In genomic region chr8:48228676-48229075, GRCm38 (mm10) we compare ENCODE assay signal across 21 mouse cellular contexts.
A peak's percentile ranks its signal among the peaks of the same experiment; 100 is the strongest.
DNase-seq lines count a peak whose midpoint lies in the region; ATAC-seq and TF ChIP-seq lines count a peak whose summit lies in the region.
"Had no signal": no experiment of that assay in that cellular context is flagged by ENCODE, and none has a peak within 500 bp of the region (broad histone marks: within the 10 kb centered on the region; RNA-seq: fewer than 3 reads in every experiment).

No protein-coding gene starts in this region.

- 0 out of 2 replicates have a peak, but pooled peaks cover 5% of the 10 kb centered on the region for H3K9me3 ChIP-seq in midbrain, embryonic 14.5 days (ENCODE audit: control insufficient read depth, low read length)
- H3K9me3 ChIP-seq: forebrain, embryonic 15.5 days; heart, embryonic 13.5 days had no signal

- 98% methylated on average over 35 of the region's 35 CpGs for WGBS in midbrain, embryonic 14.5 days

- H3K4me1 ChIP-seq in midbrain, embryonic 14.5 days (ENCODE audit: control insufficient read depth, insufficient read depth, low read length) = peaks cover 14% of the 10 kb centered on the region

- H3K27me3 ChIP-seq in midbrain, embryonic 14.5 days (ENCODE audit: control insufficient read depth, insufficient read depth, low read length) = no peaks in the 10 kb centered on the region
- H3K27me3 ChIP-seq: forebrain, embryonic 15.5 days; heart, embryonic 13.5 days; hindbrain, embryonic 12.5 days had no signal

- no peak overlapping the region for H3K4me3 ChIP-seq in midbrain, embryonic 14.5 days (replicated peaks; ENCODE audit: low read depth, low read length)
- no peak overlapping the region for H3K4me3 ChIP-seq in left cerebral cortex, adult 2 months
- H3K4me3 ChIP-seq: forebrain, embryonic 15.5 days; heart, embryonic 13.5 days; hindbrain, embryonic 12.5 days had no signal

- no peak overlapping the region for H3K9ac ChIP-seq in midbrain, embryonic 14.5 days (replicated peaks; ENCODE audit: low read length)
- H3K9ac ChIP-seq: forebrain, embryonic 15.5 days; heart, embryonic 13.5 days; hindbrain, embryonic 12.5 days had no signal

- H3K27ac ChIP-seq in midbrain, embryonic 14.5 days (replicated peaks; ENCODE audit: low read depth, low read length) = no peak overlapping the region
- H3K27ac ChIP-seq in left cerebral cortex, adult 2 months = no peak overlapping the region
- H3K27ac ChIP-seq: forebrain, embryonic 15.5 days; heart, embryonic 13.5 days; hindbrain, embryonic 12.5 days had no signal

- H3K36me3 ChIP-seq in midbrain, embryonic 14.5 days (ENCODE audit: control insufficient read depth, insufficient read depth, low read length) = peaks cover 40% of the 10 kb centered on the region

- TF ChIP-seq CTCF in left cerebral cortex, adult 2 months (IDR thresholded peaks at IDR 0.05) = no peak

- H3K4me2 ChIP-seq in midbrain, embryonic 14.5 days (ENCODE audit: low read length) = no peak overlapping the region
- H3K4me2 ChIP-seq: forebrain, embryonic 15.5 days; heart, embryonic 13.5 days; hindbrain, embryonic 12.5 days had no signal

- no peak for ATAC-seq in midbrain, embryonic 14.5 days (ENCODE audit: low FRiP score, low TSS enrichment)
- ATAC-seq: activated CD4-positive, CD25-positive, alpha-beta regulatory T cell, adult 4 months; forebrain, embryonic 15.5 days; hindbrain, embryonic 16.5 days; inflammation-experienced regulatory T-cells, adult 6 months; intestine, postnatal 0 days had no signal

- DNase-seq in right cerebral cortex, postnatal 14 days = peak; percentile 18
- no peak for DNase-seq in right cerebral cortex, adult 2 months (ENCODE audit: low spot score in 2 of 2)
- DNase-seq in ES-CJ7 (ENCODE audit: low read depth, low spot score) = peak; percentile 72
- DNase-seq in R1 (ENCODE audit: low read depth, low spot score) = peak; percentile 59
- no peak for DNase-seq in midbrain, embryonic 14.5 days
- no peak for DNase-seq in heart, postnatal 4 days
- no peak for DNase-seq in left cerebral cortex, adult 2 months (ENCODE audit: extremely low spot score in 1 of 2, low spot score in 2 of 2)
- DNase-seq: adrenal gland, postnatal 25 days; cerebellum, adult 2 months; cerebellum, postnatal 14 days; embryo, embryonic 11 days; gastrocnemius, postnatal 36 days; heart, adult 11 months; heart, postnatal 36 days had no signal

- intact Hi-C loops in left cerebral cortex, adult 2 months (cut with DNase I) = loop anchor here (10.0 kb wide), 2 partner anchors 326 to 536 kb away; no protein-coding TSS in a partner anchor

Comparison
In these comparisons a context has a peak if more than half of its experiments do, and no peak if none do; other contexts are left out.
1. DNase-seq: peak in right cerebral cortex, postnatal 14 days (single experiment), ES-CJ7 (single experiment) and R1 (single experiment); none in right cerebral cortex, adult 2 months (0 of 2), midbrain, embryonic 14.5 days (single experiment), heart, postnatal 4 days (single experiment) and left cerebral cortex, adult 2 months (0 of 2).